Mouse (Mus musculus): ENCODE measurements around the gene Mrpl58.

- TF ChIP-seq CTCF (IDR thresholded peaks at IDR 0.05; ENCODE audit: control insufficient read depth, insufficient read depth, insufficient read length) (no peak), MYOD1 (IDR thresholded peaks at IDR 0.05; ENCODE audit: control insufficient read depth, insufficient read length, low read depth) (no peak), MYOG (IDR thresholded peaks at IDR 0.05; ENCODE audit: control insufficient read depth, extremely low read depth, insufficient read length) (no peak), USF1 (IDR thresholded peaks at IDR 0.05; ENCODE audit: low read depth) (no peak), CEBPB (IDR thresholded peaks at IDR 0.05; ENCODE audit: low read depth) (no peak), MAX (IDR thresholded peaks at IDR 0.05) (no peak), FOSL1 (IDR thresholded peaks at IDR 0.05; ENCODE audit: insufficient read depth, low read length, poor library complexity, severe bottlenecking) (no peak)
These were observed 57.4 kb downstream of the Mrpl58 start for GRCm38 (mm10) chr11:115460976-115461375.
